Mouse (Mus musculus): Measurements from ENCODE around the gene Ly6c2. TPM values are rescaled to one million over a fixed set of nuclear protein-coding genes. Genes with fewer than 3 reads are reported as not detected.

The Ly6c2 gene
- 49.3 TPM for polyA plus RNA-seq (2017; shearing (Covaris generic))

DNA sequence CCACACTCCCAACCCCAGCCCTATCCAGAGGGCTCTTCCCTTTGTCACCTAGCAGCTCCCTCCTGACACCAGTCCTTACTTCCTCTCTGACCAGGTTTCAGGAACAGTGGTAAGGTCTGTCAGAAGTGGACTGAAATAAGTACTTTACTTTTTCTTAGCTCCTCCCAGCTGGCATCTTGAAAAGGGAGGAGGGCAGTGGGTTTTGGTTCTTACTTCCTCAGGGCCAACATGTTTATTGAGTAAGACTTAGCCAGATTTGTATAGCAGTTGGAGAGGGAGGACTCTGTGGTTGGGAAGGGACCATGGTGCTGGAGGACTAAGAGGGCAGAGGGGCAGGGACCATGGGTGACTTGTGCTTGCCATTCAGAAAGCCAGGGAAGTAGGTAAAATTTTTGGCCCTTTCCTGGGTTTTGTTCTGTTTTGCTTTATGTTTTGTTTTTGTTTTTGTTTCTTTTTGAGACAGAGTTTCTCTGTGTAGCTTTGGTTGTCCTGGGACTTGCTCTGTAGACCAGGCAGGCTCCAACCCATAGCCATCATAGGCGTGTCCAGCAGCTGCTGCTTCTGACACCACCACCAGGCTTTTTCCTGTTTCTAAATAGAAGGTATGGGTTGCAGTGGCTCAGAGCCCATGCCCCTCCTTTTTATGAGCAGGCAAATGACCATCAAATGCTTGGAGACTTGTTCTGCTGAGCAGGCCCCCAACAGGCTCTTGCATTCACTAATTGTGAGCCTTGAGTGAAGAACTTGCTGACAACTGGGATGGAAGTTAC lies at the start of gene Ly6c2:
TSS of gene Ly6c2 (minus strand) at position 110 of the 770 bp plus-strand sequence.

DNA sequence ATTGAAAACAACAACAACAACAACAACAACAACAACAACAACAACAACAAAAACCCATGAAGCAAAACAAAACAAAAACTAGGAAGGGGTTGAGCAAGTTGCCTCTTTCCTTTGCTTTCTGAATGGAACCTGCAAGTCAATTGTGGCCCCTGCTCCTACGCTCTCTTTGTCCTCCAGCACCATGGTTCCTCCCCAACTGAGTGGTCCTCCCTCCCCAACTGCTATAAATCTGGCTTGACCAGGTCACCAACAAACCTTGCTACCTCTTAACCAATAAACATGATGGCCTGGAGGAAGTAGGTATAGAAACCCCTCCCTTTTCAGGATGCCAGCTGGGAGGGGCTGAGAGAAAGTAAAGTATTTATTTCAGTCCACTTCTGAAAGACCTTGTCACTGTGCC lies 43.2 kb upstream of the Ly6c2 start, which contains the start of gene Ly6g:
TSS of gene Ly6g (plus strand) at position 301 of the 400 bp plus-strand sequence.

Other genes starting within 250 kb of the Ly6c2 start
- 0.97 TPM for gene 2010109I03Rik, start 214.9 kb downstream of the Ly6c2 start, polyA plus RNA-seq (2017; shearing (Covaris generic))
- 1.6 TPM for gene Ly6i, start 128.5 kb downstream of the Ly6c2 start, polyA plus RNA-seq (2017; shearing (Covaris generic))
- 1,290 TPM for gene Ly6a, start 113.9 kb downstream of the Ly6c2 start, polyA plus RNA-seq (2017; shearing (Covaris generic))
- 248 TPM for gene Ly6c1, start 63.1 kb downstream of the Ly6c2 start, polyA plus RNA-seq (2017; shearing (Covaris generic))
- not detected for gene Ly6g, start 43.3 kb upstream of the Ly6c2 start, polyA plus RNA-seq (2017; shearing (Covaris generic))
- gene BC025446, start 104.4 kb upstream of the Ly6c2 start, polyA plus RNA-seq (2017; shearing (Covaris generic)): not detected
- gene Ly6f, start 156.5 kb upstream of the Ly6c2 start, polyA plus RNA-seq (2017; shearing (Covaris generic)): not detected

All from activated CD4-positive, CD25-positive, alpha-beta regulatory T cell, adult 9 weeks (primary cell).